Mouse (Mus musculus) forebrain, embryonic 14.5 days (tissue): Measurements from ENCODE around the gene Borcs8. TPM values are rescaled to one million over a fixed set of nuclear protein-coding genes. Genes with fewer than 3 reads are reported as not detected.

Source experiments
- ATAC-seq: fragments of 200-750 bp; cut with Nextera tagmentation; 2 replicates; pipeline ENCODE4 v1.8.0; 2017; ENCODE audit warnings: mild to moderate bottlenecking, moderate library complexity
- DNase-seq: peaks from one replicate; pipeline ENCODE4 v3.0.0-alpha.2; 2015; ENCODE audit warnings: low spot score
- H3K27ac ChIP-seq: fragments of 300-500 bp; sonication (generic); 2 replicates; pipeline ENCODE4 v1.5.1; 2014; ENCODE audit warnings: low read depth, mild to moderate bottlenecking, control low read depth, low read length, moderate library complexity
- H3K27me3 ChIP-seq: fragments of 300-500 bp; sonication (generic); replicated peaks from 2 replicates; pipeline ENCODE4 v1.6.1; 2014; ENCODE audit warnings: low read length, control low read depth, mixed read lengths; ENCODE audit not compliant: control insufficient read depth, insufficient read depth
- H3K36me3 ChIP-seq: fragments of 300-500 bp; sonication (generic); 2 replicates; pipeline ENCODE4 v1.6.1; 2014; ENCODE audit warnings: low read length, control low read depth; ENCODE audit not compliant: control insufficient read depth, insufficient read depth
- H3K4me1 ChIP-seq: fragments of 300-500 bp; sonication (generic); 2 replicates; pipeline ENCODE4 v1.6.1; 2014; ENCODE audit warnings: antibody characterized with exemption, low read length, control low read depth; ENCODE audit not compliant: control insufficient read depth, insufficient read depth
- H3K4me2 ChIP-seq: fragments of 300-500 bp; sonication (generic); 2 replicates; pipeline ENCODE4 v1.6.1; 2014; ENCODE audit warnings: mild to moderate bottlenecking, control low read depth, low read length
- H3K4me3 ChIP-seq: fragments of 300-500 bp; sonication (generic); 2 replicates; pipeline ENCODE4 v1.5.1; 2014; ENCODE audit warnings: low read depth, low read length, control low read depth
- H3K9ac ChIP-seq: fragments of 300-500 bp; sonication (generic); 2 replicates; pipeline ENCODE4 v1.6.1; 2014; ENCODE audit warnings: mild to moderate bottlenecking, low read length, control low read depth, moderate library complexity
- H3K9me3 ChIP-seq: fragments of 300-500 bp; sonication (generic); replicated peaks from 2 replicates; pipeline ENCODE4 v1.6.1; 2016; ENCODE audit warnings: low read length, control low read depth, mixed read lengths; ENCODE audit not compliant: control insufficient read depth
- WGBS: fragments of 180-500 bp; shearing (Covaris S2); extraction: QIAGEN DNeasy Blood & Tissue Kit; methylation state at CpG from one replicate; pipeline ENCODE4 v1.1.7; 2014; 5-methylcytosine and 5-hydroxymethylcytosine counted together
- polyA plus RNA-seq: library from polyadenylated mRNA; unstranded; fragments of >200 nt; fragmentation: Nextera tagmentation; extraction: Ambion mirVana; gene quantifications from 2 replicates; pipeline ENCODE4 v1.2.1, GENCODE M21; 2014

Borcs8 gene
- polyA plus RNA-seq, 1 experiment from 2014 or later = 76.7 TPM

- H3K27me3 ChIP-seq = 0 out of 2 replicates have a peak, but pooled peaks cover 8% of the 10 kb centered on the region
- ATAC-seq (peak; percentile 44; the same call in 1 of the 2 replicates), DNase-seq (peak; percentile 53)
- WGBS = 12% methylated on average over 43 of the region's 43 CpGs
- no peak overlapping the region for H3K27ac ChIP-seq
- H3K4me3 ChIP-seq = no peak overlapping the region
- peaks cover 93% of the 10 kb centered on the region for H3K36me3 ChIP-seq
- H3K9ac ChIP-seq = peak overlapping the region; percentile 13; the same call in 1 of the 2 replicates
- H3K4me1 ChIP-seq = peaks cover 10% of the 10 kb centered on the region
- no peak overlapping the region for H3K4me2 ChIP-seq
- H3K9me3 ChIP-seq = no peaks in the 10 kb centered on the region
These were observed 26.8 kb upstream of the Borcs8 start for GRCm38 (mm10) chr8:70112401-70113016.

- no peaks in the 10 kb centered on the region for H3K9me3 ChIP-seq
- no peak overlapping the region for H3K9ac ChIP-seq
- ATAC-seq (no peak), DNase-seq (no peak)
- no peak overlapping the region for H3K4me3 ChIP-seq
- peaks cover 21% of the 10 kb centered on the region for H3K4me1 ChIP-seq
- no peak overlapping the region for H3K27ac ChIP-seq
- peaks cover 73% of the 10 kb centered on the region for H3K36me3 ChIP-seq
- 0 out of 2 replicates have a peak, but pooled peaks cover 8% of the 10 kb centered on the region for H3K27me3 ChIP-seq
- H3K4me2 ChIP-seq = no peak overlapping the region
- 24% methylated on average over 6 of the region's 6 CpGs for WGBS
These were observed 24.8 kb upstream of the Borcs8 start for GRCm38 (mm10) chr8:70114488-70114887.

DNA sequence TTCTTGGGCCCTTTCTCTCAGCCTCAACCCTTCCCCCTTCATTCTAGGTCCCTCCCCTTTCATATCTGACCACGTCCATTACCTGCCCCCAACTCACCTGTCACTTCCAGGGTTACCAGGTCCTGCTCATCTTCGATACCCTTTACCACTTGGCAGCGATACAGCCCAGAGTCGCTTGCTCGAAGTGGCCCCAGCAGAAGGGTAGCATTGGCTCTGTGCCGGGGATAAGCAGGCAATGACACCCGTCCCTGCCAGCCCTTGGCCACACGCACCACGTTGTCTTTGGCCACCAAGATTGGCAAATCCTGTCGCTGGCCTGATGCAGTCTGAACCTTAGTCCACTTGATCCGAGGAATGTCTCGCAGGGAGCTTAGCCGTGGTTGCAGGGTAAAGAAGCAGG, 24.4 kb upstream of the Borcs8 start:
- no peak overlapping the region for H3K27ac ChIP-seq
- DNase-seq (no peak), ATAC-seq (no peak)
- no peak overlapping the region for H3K4me2 ChIP-seq
- no peak overlapping the region for H3K4me3 ChIP-seq
- peaks cover 69% of the 10 kb centered on the region for H3K36me3 ChIP-seq
- no peaks in the 10 kb centered on the region for H3K9me3 ChIP-seq
- 0 out of 2 replicates have a peak, but pooled peaks cover 8% of the 10 kb centered on the region for H3K27me3 ChIP-seq
- WGBS = 73% methylated on average over 13 of the region's 13 CpGs
- peaks cover 21% of the 10 kb centered on the region for H3K4me1 ChIP-seq
- H3K9ac ChIP-seq = 0 out of 2 replicates have a peak overlapping the region, but pooled peaks have one; percentile 1

DNA sequence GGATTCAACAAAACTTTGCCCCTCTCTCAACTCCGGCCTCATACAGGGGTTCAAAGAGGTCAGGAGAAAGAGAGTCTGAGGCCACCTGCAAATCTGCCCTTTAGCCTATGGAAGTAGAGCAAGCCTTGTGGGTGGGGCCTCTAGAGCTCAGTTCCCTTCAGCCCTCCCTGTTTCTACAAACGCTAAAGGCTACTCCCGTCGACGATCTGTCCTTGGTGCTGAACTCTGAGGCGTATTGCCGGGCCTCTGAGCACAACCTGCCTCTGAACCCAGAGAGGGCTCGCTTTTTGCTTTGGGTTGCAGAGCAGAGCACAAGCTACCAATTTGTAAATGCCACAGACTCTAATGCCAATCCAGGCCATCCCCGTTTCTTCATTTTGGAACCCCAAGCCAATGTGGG, 21.7 kb upstream of the Borcs8 start:
- Histone ChIP-seq H3K36me3 (peaks cover 42% of the 10 kb centered on the region), H3K4me3 (peak overlapping the region; percentile 72; the same call in 1 of the 2 replicates), H3K9me3 (no peaks in the 10 kb centered on the region), H3K27ac (no peak overlapping the region), H3K9ac (peak overlapping the region; percentile 83), H3K27me3 (0 out of 2 replicates have a peak, but pooled peaks cover 5% of the 10 kb centered on the region), H3K4me2 (peak overlapping the region; percentile 96), H3K4me1 (peaks cover 19% of the 10 kb centered on the region)
- 10% methylated on average over 9 of the region's 9 CpGs for WGBS
- DNase-seq (no peak), ATAC-seq (no peak)

- Histone ChIP-seq H3K27me3 (0 out of 2 replicates have a peak, but pooled peaks cover 3% of the 10 kb centered on the region), H3K4me2 (peak overlapping the region; percentile 96), H3K4me1 (peaks cover 18% of the 10 kb centered on the region), H3K36me3 (peaks cover 28% of the 10 kb centered on the region), H3K9me3 (no peaks in the 10 kb centered on the region), H3K9ac (peak overlapping the region; percentile 83), H3K27ac (peak overlapping the region; percentile 96), H3K4me3 (peak overlapping the region; percentile 72)
- DNase-seq = peak; percentile 95
- ATAC-seq = peak; percentile 91
- 1% methylated on average over 17 of the region's 17 CpGs for WGBS
These were observed 20.3 kb upstream of the Borcs8 start for GRCm38 (mm10) chr8:70118726-70119700.

- Histone ChIP-seq H3K27me3 (no peaks in the 10 kb centered on the region), H3K9me3 (no peaks in the 10 kb centered on the region), H3K4me1 (peaks cover 18% of the 10 kb centered on the region), H3K36me3 (peaks cover 11% of the 10 kb centered on the region; the same call in 1 of the 2 replicates), H3K27ac (peak within 1 kb of the TSS; percentile 96), H3K4me2 (peak within 1 kb of the TSS; percentile 96), H3K4me3 (peak within 1 kb of the TSS; percentile 72), H3K9ac (peak within 1 kb of the TSS; percentile 83)
- peak; percentile 96 for DNase-seq
- ATAC-seq = peak; percentile 69
- WGBS = under 1% methylated on average over 19 of the region's 19 CpGs
These were observed 18.6 kb upstream of the Borcs8 start, which contains the start of gene Ncan for GRCm38 (mm10) chr8:70120667-70121066. TSS of gene Ncan (minus strand) at chr8:70120873.

DNA sequence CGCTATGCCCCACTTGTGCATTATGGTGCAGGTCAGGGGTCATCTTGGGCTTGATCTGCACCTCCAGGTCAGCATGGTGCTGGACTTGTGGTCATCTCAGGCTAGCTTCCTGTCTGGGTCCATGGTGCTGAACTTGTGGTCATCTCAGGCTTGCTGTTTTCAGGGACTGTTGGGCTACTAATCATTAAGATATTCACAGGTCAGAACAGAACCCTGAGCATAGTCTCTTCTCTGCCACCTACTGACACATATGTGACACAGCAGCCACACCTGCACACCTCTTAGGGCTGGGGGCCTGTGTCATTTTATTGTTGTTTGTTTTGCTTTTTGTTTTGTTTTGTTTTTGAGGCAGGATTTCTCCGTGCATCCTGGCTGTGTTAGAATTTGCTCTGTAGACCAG, 16.4 kb upstream of the Borcs8 start:
- DNase-seq = peak; percentile 24

DNA sequence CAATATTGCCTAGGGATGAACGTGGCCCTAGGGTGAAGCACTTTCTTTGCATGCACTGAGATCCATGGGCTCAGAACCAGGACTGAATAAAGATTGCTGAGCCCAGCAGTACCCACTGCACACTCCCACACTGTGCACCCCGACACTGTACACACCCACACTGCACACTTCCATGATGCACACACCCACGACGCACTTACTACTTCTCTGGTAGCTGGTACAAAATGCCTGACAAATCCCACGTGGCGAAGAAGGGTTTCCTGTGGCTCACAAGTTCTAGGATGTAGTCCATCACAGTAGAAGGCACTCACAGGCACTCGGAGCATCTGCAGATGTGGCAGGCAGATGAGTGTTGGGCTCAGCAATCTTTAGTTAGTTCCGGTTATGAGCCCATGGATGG, 14.3 kb upstream of the Borcs8 start:
- no peak for DNase-seq
- WGBS = 67% methylated on average over 8 of the region's 8 CpGs

More for the DNA sequence above, 16.4 kb upstream of the Borcs8 start:
- Histone ChIP-seq H3K4me1 (peaks cover 7% of the 10 kb centered on the region), H3K27ac (no peak overlapping the region), H3K4me3 (no peak overlapping the region), H3K9me3 (no peaks in the 10 kb centered on the region), H3K4me2 (no peak overlapping the region), H3K36me3 (no peaks in the 10 kb centered on the region), H3K9ac (no peak overlapping the region), H3K27me3 (no peaks in the 10 kb centered on the region)
- ATAC-seq = no peak
- 59% methylated on average over 2 of the region's 2 CpGs for WGBS

More for the DNA sequence above, 14.3 kb upstream of the Borcs8 start:
- Histone ChIP-seq H3K9ac (no peak overlapping the region), H3K4me2 (no peak overlapping the region), H3K27me3 (no peaks in the 10 kb centered on the region), H3K27ac (no peak overlapping the region), H3K9me3 (no peaks in the 10 kb centered on the region), H3K4me3 (no peak overlapping the region), H3K4me1 (peaks cover 10% of the 10 kb centered on the region; the same call in 1 of the 2 replicates), H3K36me3 (no peaks in the 10 kb centered on the region)
- no peak for ATAC-seq
